Mouse (Mus musculus) neural tube, embryonic 13.5 days (tissue): ENCODE measurements around the gene Efna5. TPM values are rescaled to one million over a fixed set of nuclear protein-coding genes. Genes with fewer than 3 reads are reported as not detected.

ENCODE experiments used
- ATAC-seq: fragments of 200-750 bp; cut with Nextera tagmentation; 2 replicates; pipeline ENCODE4 v1.8.0; 2017; ENCODE audit warnings: low read depth, mild to moderate bottlenecking, moderate TSS enrichment, moderate library complexity
- H3K27ac ChIP-seq: fragments of 300-500 bp; sonication (generic); replicated peaks from 2 replicates; pipeline ENCODE4 v1.5.1; 2015; ENCODE audit warnings: moderate library complexity, mild to moderate bottlenecking, inconsistent platforms
- H3K27me3 ChIP-seq: fragments of 300-500 bp; sonication (generic); 2 replicates; pipeline ENCODE4 v1.6.1; 2015; ENCODE audit warnings: mild to moderate bottlenecking, inconsistent platforms
- H3K36me3 ChIP-seq: fragments of 300-500 bp; sonication (generic); 2 replicates; pipeline ENCODE4 v1.6.1; 2015; ENCODE audit warnings: mild to moderate bottlenecking, inconsistent platforms
- H3K4me1 ChIP-seq: fragments of 300-500 bp; sonication (generic); replicated peaks from 2 replicates; pipeline ENCODE4 v1.6.1; 2015; ENCODE audit warnings: inconsistent platforms
- H3K4me2 ChIP-seq: fragments of 300-500 bp; sonication (generic); 2 replicates; pipeline ENCODE4 v1.6.1; 2015; ENCODE audit warnings: inconsistent platforms, mild to moderate bottlenecking, moderate library complexity
- H3K4me3 ChIP-seq: fragments of 300-500 bp; sonication (generic); 2 replicates; pipeline ENCODE4 v1.5.1; 2015; ENCODE audit warnings: mild to moderate bottlenecking, inconsistent platforms
- H3K9ac ChIP-seq: fragments of 300-500 bp; sonication (generic); 2 replicates; pipeline ENCODE4 v1.6.1; 2015; ENCODE audit warnings: moderate library complexity, mild to moderate bottlenecking, inconsistent platforms
- H3K9me3 ChIP-seq: fragments of 300-500 bp; sonication (generic); 2 replicates; pipeline ENCODE4 v1.6.1; 2016; ENCODE audit warnings: inconsistent platforms
- WGBS: fragments of 180-500 bp; shearing (Covaris S2); methylation state at CpG from one replicate; pipeline ENCODE4 v1.1.7; 2015; 5-methylcytosine and 5-hydroxymethylcytosine counted together
- polyA plus RNA-seq: library from polyadenylated mRNA; unstranded; fragments of >200 nt; fragmentation: Nextera tagmentation; extraction: Ambion mirVana; gene quantifications from 2 replicates; pipeline ENCODE4 v1.2.1, GENCODE M21; 2015

The Efna5 gene
- polyA plus RNA-seq, 1 experiment from 2014 or later: 59.0 TPM

GRCm38 (mm10) chr17:62603604-62604003, 277.5 kb downstream of the Efna5 start:
- Histone ChIP-seq H3K4me2 (no peak overlapping the region), H3K9ac (no peak overlapping the region), H3K9me3 (no peaks in the 10 kb centered on the region), H3K4me3 (no peak overlapping the region), H3K27ac (no peak overlapping the region), H3K4me1 (peaks cover 24% of the 10 kb centered on the region), H3K36me3 (peaks cover 3% of the 10 kb centered on the region), H3K27me3 (no peaks in the 10 kb centered on the region)
- no peak for ATAC-seq
- WGBS: 62% methylated on average over 5 of the region's 5 CpGs

- H3K9ac ChIP-seq: no peak overlapping the region
- H3K27me3 ChIP-seq: no peaks in the 10 kb centered on the region
- H3K36me3 ChIP-seq: peaks cover 3% of the 10 kb centered on the region; the same call in 1 of the 2 replicates
- H3K27ac ChIP-seq: no peak overlapping the region
- H3K4me1 ChIP-seq: 0 out of 2 replicates have a peak, but pooled peaks cover 4% of the 10 kb centered on the region
- H3K4me2 ChIP-seq: no peak overlapping the region
- no peaks in the 10 kb centered on the region for H3K9me3 ChIP-seq
- no peak for ATAC-seq
- WGBS: 70% methylated on average over 9 of the region's 9 CpGs
- H3K4me3 ChIP-seq: no peak overlapping the region
These were observed 282.2 kb downstream of the Efna5 start for GRCm38 (mm10) chr17:62598716-62599490.

DNA sequence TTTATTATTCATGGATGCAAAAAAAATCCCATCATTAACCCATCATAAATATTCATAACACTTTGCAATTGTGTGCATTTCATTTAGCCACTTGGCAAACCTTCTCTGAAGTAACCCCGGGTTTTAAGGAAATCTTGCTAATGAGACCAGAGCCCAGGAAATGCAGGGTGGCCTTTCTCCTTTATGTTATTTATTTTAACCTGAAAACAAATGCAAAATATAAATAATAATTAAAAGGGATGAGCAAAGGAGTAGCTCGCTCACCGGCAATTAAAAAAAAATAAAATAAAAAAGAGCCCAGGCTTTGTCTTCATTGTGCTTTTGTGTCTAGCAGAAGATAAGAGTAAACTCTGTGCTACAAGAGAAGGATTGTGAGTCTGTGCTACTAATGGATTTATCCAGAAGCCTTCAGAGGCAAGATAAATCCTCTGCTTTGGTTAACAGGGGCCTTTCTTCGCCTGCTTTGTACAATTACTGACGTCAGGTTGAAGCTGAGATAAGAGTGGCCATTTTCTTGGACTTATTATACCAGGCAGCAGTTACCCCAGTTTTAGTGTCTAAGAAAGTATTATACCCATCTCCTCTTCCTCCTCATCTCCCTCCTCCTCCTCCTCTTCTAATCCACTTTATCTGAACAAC, 288.6 kb downstream of the Efna5 start:
- Histone ChIP-seq H3K27ac (no peak overlapping the region), H3K27me3 (no peaks in the 10 kb centered on the region), H3K9ac (no peak overlapping the region), H3K9me3 (peaks cover 2% of the 10 kb centered on the region; the same call in 1 of the 2 replicates), H3K4me2 (no peak overlapping the region), H3K36me3 (no peaks in the 10 kb centered on the region), H3K4me3 (no peak overlapping the region), H3K4me1 (0 out of 2 replicates have a peak, but pooled peaks cover 3% of the 10 kb centered on the region)
- no peak for ATAC-seq
- WGBS: 71% methylated on average over 5 of the region's 5 CpGs

DNA sequence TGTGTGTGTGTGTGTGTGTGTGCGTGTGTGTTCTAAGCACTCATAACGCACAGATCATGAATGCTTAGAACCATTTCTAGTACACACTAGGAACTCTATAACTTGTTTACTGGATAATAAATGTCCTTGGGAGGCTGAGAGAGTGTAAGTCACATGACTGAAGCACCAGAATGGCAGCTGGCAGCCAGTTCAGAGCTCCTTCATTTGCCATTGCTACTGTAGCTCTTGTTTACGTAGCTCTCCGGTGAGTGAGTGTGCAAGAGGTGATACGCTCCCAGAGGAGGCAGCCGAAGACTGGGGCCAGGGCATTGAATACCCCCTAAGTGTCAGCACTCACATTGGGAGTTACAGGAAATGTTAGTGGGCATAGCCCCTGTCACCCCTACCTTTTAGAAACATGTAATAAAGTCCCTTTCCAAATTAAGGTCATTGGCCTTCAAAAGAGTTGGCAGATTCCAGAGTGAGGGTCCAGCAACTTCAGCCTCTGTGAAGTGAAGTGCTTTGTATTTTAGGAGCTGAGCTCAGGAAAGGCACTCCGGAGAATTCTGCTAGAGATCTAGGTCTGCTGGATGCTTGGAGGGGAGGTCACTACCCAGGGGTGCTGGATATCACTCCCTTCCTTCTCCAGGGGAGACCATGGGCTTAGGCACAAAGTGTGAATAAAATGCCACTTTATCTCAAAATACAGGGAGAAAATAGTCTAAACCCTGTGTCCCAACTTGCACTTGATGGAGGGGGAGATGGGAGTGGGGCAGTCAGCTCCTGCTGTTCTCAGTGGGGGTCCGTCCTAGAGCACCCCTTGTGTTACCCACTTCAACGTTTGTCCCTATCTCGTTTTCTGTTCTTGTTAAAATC, 289.3 kb downstream of the Efna5 start:
- no peak overlapping the region for H3K4me2 ChIP-seq
- no peak overlapping the region for H3K9ac ChIP-seq
- H3K27me3 ChIP-seq: no peaks in the 10 kb centered on the region
- H3K9me3 ChIP-seq: peaks cover 8% of the 10 kb centered on the region
- H3K27ac ChIP-seq: no peak overlapping the region
- H3K4me3 ChIP-seq: no peak overlapping the region
- no peaks in the 10 kb centered on the region for H3K36me3 ChIP-seq
- ATAC-seq: no peak
- H3K4me1 ChIP-seq: 0 out of 2 replicates have a peak, but pooled peaks cover 3% of the 10 kb centered on the region
- 68% methylated on average over 10 of the region's 10 CpGs for WGBS

DNA sequence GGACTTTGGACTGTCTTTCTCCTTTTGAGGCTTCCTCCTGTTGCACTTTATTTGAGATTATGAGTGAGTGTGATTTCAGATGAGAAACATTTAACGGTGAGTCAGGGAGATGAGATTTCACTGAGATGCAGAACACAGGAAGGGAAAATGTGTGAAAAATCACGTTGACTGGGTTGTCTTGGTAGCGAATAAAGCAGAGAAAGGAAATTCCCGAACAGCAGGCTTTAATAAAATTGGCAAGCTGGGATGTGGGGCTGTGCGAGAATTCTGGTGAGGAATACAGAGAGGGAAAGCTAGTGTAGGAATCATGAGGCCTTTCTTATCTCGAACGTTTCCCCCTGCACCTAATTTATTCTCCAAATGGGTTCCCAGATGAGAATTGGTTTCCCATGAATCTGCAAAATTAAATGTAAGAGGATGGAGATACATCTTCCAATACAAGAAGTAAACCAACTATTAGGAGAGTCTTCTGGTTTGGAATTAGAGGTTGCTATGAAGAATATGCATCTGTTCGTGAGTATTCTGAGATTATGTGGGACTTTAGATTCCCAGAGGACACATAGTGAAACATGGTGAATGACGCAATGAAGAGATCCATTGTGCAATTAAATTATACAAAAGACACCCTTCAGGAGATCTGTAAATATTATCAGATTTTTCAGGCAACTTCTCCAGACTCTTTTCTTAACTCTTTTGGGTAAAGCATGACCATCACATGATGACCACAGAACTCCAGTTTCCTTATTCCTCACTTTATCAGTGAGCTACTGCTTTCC, 290.2 kb downstream of the Efna5 start:
- Histone ChIP-seq H3K27ac (no peak overlapping the region), H3K9me3 (peaks cover 8% of the 10 kb centered on the region), H3K36me3 (no peaks in the 10 kb centered on the region), H3K4me2 (no peak overlapping the region), H3K9ac (no peak overlapping the region), H3K4me3 (no peak overlapping the region), H3K4me1 (0 out of 2 replicates have a peak, but pooled peaks cover 3% of the 10 kb centered on the region), H3K27me3 (no peaks in the 10 kb centered on the region)
- no peak for ATAC-seq
- 73% methylated on average over 9 of the region's 9 CpGs for whole genome bisulfite sequencing

- Histone ChIP-seq H3K36me3 (no peaks in the 10 kb centered on the region), H3K4me3 (no peak overlapping the region), H3K27ac (no peak overlapping the region), H3K9ac (no peak overlapping the region), H3K4me1 (no peaks in the 10 kb centered on the region), H3K4me2 (no peak overlapping the region), H3K27me3 (no peaks in the 10 kb centered on the region), H3K9me3 (0 out of 2 replicates have a peak, but pooled peaks cover 3% of the 10 kb centered on the region)
- no peak for ATAC-seq
- 80% methylated on average over 6 of the region's 6 CpGs for WGBS
These were observed 301.0 kb downstream of the Efna5 start for GRCm38 (mm10) chr17:62580127-62580526.

- 59% methylated on average over 6 of the region's 6 CpGs for WGBS
- ATAC-seq: no peak
- H3K4me1 ChIP-seq: no peaks in the 10 kb centered on the region
- H3K27ac ChIP-seq: no peak overlapping the region
- H3K27me3 ChIP-seq: no peaks in the 10 kb centered on the region
- no peaks in the 10 kb centered on the region for H3K36me3 ChIP-seq
- 0 out of 2 replicates have a peak, but pooled peaks cover 3% of the 10 kb centered on the region for H3K9me3 ChIP-seq
- no peak overlapping the region for H3K4me3 ChIP-seq
- no peak overlapping the region for H3K4me2 ChIP-seq
- no peak overlapping the region for H3K9ac ChIP-seq
These were observed 301.5 kb downstream of the Efna5 start for GRCm38 (mm10) chr17:62579618-62580017.

- no peaks in the 10 kb centered on the region for H3K36me3 ChIP-seq
- H3K9me3 ChIP-seq: no peaks in the 10 kb centered on the region
- H3K4me3 ChIP-seq: no peak overlapping the region
- H3K27ac ChIP-seq: no peak overlapping the region
- ATAC-seq: no peak
- 87% methylated on average over 9 of the region's 9 CpGs for WGBS
- H3K9ac ChIP-seq: no peak overlapping the region
- no peaks in the 10 kb centered on the region for H3K4me1 ChIP-seq
- no peak overlapping the region for H3K4me2 ChIP-seq
- no peaks in the 10 kb centered on the region for H3K27me3 ChIP-seq
These were observed 306.4 kb downstream of the Efna5 start for GRCm38 (mm10) chr17:62574499-62575265.

GRCm38 (mm10) chr17:62570101-62570500, 311.0 kb downstream of the Efna5 start:
- 84% methylated on average over 1 of the region's 1 CpGs for WGBS
- H3K27me3 ChIP-seq: no peaks in the 10 kb centered on the region
- no peak for ATAC-seq

DNA sequence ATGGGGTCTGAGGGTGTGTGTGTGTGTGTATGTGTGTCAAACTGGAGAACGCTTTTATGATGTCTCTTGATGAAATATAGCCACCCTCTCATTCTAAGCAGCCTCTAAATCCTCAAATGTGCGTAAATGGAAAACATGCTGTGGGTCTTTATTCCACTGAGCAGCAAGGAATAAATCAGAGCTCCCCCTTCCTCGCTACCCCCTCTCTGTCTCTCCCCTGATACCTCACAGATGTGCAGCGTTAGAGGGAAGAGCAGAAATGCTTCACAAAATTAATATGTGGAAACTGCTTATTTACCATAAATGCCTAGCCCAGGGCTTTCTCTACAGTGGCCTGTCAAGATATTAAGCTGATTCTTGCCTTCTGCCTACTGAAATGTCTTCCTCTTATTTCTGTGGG, 313.1 kb downstream of the Efna5 start:
- Histone ChIP-seq H3K4me1 (peaks cover 24% of the 10 kb centered on the region), H3K9me3 (no peaks in the 10 kb centered on the region), H3K4me2 (no peak overlapping the region), H3K9ac (no peak overlapping the region), H3K36me3 (no peaks in the 10 kb centered on the region), H3K4me3 (no peak overlapping the region), H3K27ac (peak overlapping the region; percentile 74), H3K27me3 (no peaks in the 10 kb centered on the region)
- peak; percentile 86 for ATAC-seq
- WGBS: 22% methylated on average over 4 of the region's 4 CpGs

More at GRCm38 (mm10) chr17:62570101-62570500, 311.0 kb downstream of the Efna5 start:
- Histone ChIP-seq H3K4me1 (peaks cover 24% of the 10 kb centered on the region), H3K27ac (no peak overlapping the region), H3K36me3 (no peaks in the 10 kb centered on the region), H3K4me2 (no peak overlapping the region), H3K9ac (no peak overlapping the region), H3K9me3 (no peaks in the 10 kb centered on the region), H3K4me3 (no peak overlapping the region)

GRCm38 (mm10) chr17:62565632-62566031, 315.5 kb downstream of the Efna5 start:
- Histone ChIP-seq H3K27me3 (no peaks in the 10 kb centered on the region), H3K9me3 (no peaks in the 10 kb centered on the region), H3K9ac (no peak overlapping the region), H3K27ac (no peak overlapping the region), H3K4me2 (no peak overlapping the region), H3K4me1 (peaks cover 24% of the 10 kb centered on the region), H3K36me3 (no peaks in the 10 kb centered on the region), H3K4me3 (no peak overlapping the region)
- 88% methylated on average over 1 of the region's 1 CpGs for WGBS
- ATAC-seq: no peak
